Mouse (Mus musculus) thymus, adult 2 months (tissue): Measurements from ENCODE around the gene Crlf2.

Experiments used
- CTCF ChIP-seq: fragments of 200-500 bp; IDR thresholded peaks from 2 replicates; pipeline ENCODE4 v1.5.1; 2012; ENCODE audit warnings: mild to moderate bottlenecking, control low read depth, low read length, moderate library complexity, borderline replicate concordance; ENCODE audit not compliant: control insufficient read depth, poor library complexity, insufficient read depth; ENCODE audit errors: extremely low read depth
- POLR2A ChIP-seq: fragments of 200-500 bp; IDR thresholded peaks from 2 replicates; pipeline ENCODE4 v1.6.1; 2012; ENCODE audit warnings: mild to moderate bottlenecking, low read length, control low read depth, moderate library complexity; ENCODE audit not compliant: control insufficient read depth, poor library complexity, insufficient read depth; ENCODE audit errors: extremely low read depth

GRCm38 (mm10) chr5:109602585-109602984 is 43.8 kb upstream of the Crlf2 start:
- TF ChIP-seq CTCF: no peak
- TF ChIP-seq POLR2A: no peak
